Mouse (Mus musculus) ES-E14 (cell line): ENCODE results near the gene Rcan1.

Experiments used
- MAFK ChIP-seq: IDR thresholded peaks from 2 replicates; pipeline ENCODE4 v1.6.1; 2014; ENCODE audit warnings: mild to moderate bottlenecking, low read depth, low read length, inconsistent platforms; ENCODE audit not compliant: insufficient read depth
- ZC3H11A ChIP-seq: IDR thresholded peaks from 2 replicates; pipeline ENCODE4 v1.6.1; 2012; ENCODE audit warnings: low read depth, mild to moderate bottlenecking, inconsistent platforms, low read length, borderline replicate concordance

- TF ChIP-seq MAFK = no peak
- TF ChIP-seq ZC3H11A = no peak
Observed at GRCm38 (mm10) chr16:92357566-92357965, 113.1 kb downstream of the Rcan1 start.
